Mouse (Mus musculus): ENCODE measurements at regions not wholly inside any gene's neighbourhood (a gene's known extent, or its start where the extent isn't known, plus 50 kb on each side); places are given as distances from the start of the nearest gene placed in this dataset.

- H3K36me3 ChIP-seq (ENCODE audit: control insufficient read depth, insufficient read depth, low read length): no peaks in the 10 kb centered on the region
- WGBS: 53% methylated on average over 1 of the region's 1 CpGs
- no peak overlapping the region for H3K4me3 ChIP-seq (ENCODE audit: low read depth, low read length)
- no peaks in the 10 kb centered on the region for H3K9me3 ChIP-seq (ENCODE audit: control insufficient read depth, low read length)
- H3K4me2 ChIP-seq (ENCODE audit: low read depth, severe bottlenecking): no peak overlapping the region
- H3K27me3 ChIP-seq (ENCODE audit: control insufficient read depth, insufficient read depth, low read length): no peaks in the 10 kb centered on the region
- no peak overlapping the region for H3K27ac ChIP-seq (replicated peaks; ENCODE audit: low read depth, low read length)
- no peaks in the 10 kb centered on the region for H3K4me1 ChIP-seq (ENCODE audit: control insufficient read depth, insufficient read depth, low read length)
- ATAC-seq (ENCODE audit: insufficient number of reproducible peaks, low FRiP score, low TSS enrichment, low read depth) (no peak), DNase-seq (ENCODE audit: low spot score) (no peak)
- H3K9ac ChIP-seq (ENCODE audit: low read length): no peak overlapping the region
These were observed 134.5 kb downstream of the 4930444P10Rik start for GRCm38 (mm10) chr1:15958661-15959060.

DNA sequence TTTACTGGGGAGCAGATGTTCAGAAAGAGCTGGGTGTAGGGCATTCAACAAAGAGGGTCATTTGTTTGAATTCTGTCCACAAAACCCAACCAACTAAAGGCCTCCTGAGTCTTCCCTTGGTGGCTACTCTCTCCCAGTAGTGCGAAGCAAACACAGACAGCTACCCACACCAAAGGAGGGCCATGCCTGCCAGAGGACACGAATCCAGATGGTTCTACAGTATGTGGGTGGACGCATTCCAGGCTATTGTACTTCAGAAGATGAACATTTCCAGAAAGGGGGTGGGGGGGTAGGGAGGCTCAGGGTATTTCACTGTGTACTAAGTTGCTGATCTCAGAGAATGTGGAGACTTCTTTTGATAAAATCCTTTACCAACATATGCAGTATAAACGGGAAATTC lies 149.5 kb downstream of the 4930444P10Rik start:
- Histone ChIP-seq H3K9ac (ENCODE audit: low read length) (no peak overlapping the region), H3K4me3 (ENCODE audit: low read depth, low read length) (no peak overlapping the region), H3K4me1 (ENCODE audit: control insufficient read depth, insufficient read depth, low read length) (no peaks in the 10 kb centered on the region), H3K9me3 (ENCODE audit: control insufficient read depth, low read length) (no peaks in the 10 kb centered on the region), H3K4me2 (ENCODE audit: low read depth, severe bottlenecking) (no peak overlapping the region), H3K36me3 (ENCODE audit: control insufficient read depth, insufficient read depth, low read length) (no peaks in the 10 kb centered on the region), H3K27ac (replicated peaks; ENCODE audit: low read depth, low read length) (no peak overlapping the region), H3K27me3 (ENCODE audit: control insufficient read depth, insufficient read depth, low read length) (no peaks in the 10 kb centered on the region)
- ATAC-seq (ENCODE audit: insufficient number of reproducible peaks, low FRiP score, low TSS enrichment, low read depth): no peak
- DNase-seq (ENCODE audit: low spot score): no peak
- WGBS: 94% methylated on average over 4 of the region's 4 CpGs

DNA sequence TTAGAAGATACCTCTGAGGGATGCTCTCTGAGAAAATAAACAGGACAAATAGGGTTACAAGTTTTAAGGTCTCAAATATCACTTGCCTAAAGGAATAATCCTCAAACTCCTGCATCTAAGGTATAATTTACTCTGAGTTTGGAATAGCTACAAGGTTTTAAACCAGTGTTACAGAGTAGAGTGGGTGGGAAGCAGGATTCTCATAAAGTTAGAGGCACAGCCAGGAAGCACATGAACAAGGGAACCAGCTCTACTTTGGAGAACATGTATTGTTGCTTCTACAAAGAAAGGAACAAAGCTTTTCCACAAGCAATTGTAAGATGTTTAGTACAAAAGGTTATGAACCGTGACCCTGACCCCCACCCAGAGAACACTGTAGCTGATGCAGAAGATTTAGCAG lies 150.1 kb downstream of the 4930444P10Rik start:
- ATAC-seq (ENCODE audit: insufficient number of reproducible peaks, low FRiP score, low TSS enrichment, low read depth): no peak
- no peak overlapping the region for H3K27ac ChIP-seq (replicated peaks; ENCODE audit: low read depth, low read length)
- no peak overlapping the region for H3K9ac ChIP-seq (ENCODE audit: low read length)
- H3K27me3 ChIP-seq (ENCODE audit: control insufficient read depth, insufficient read depth, low read length): no peaks in the 10 kb centered on the region
- H3K4me1 ChIP-seq (ENCODE audit: control insufficient read depth, insufficient read depth, low read length): no peaks in the 10 kb centered on the region
- H3K36me3 ChIP-seq (ENCODE audit: control insufficient read depth, insufficient read depth, low read length): no peaks in the 10 kb centered on the region
- no peak for DNase-seq (ENCODE audit: low spot score)
- no peak overlapping the region for H3K4me3 ChIP-seq (ENCODE audit: low read depth, low read length)
- 81% methylated on average over 1 of the region's 1 CpGs for WGBS
- H3K4me2 ChIP-seq (ENCODE audit: low read depth, severe bottlenecking): no peak overlapping the region
- no peaks in the 10 kb centered on the region for H3K9me3 ChIP-seq (ENCODE audit: control insufficient read depth, low read length)
